Mouse (Mus musculus) heart, embryonic 10.5 days (tissue): ENCODE measurements around the gene Tbc1d10a. TPM values are rescaled to one million over a fixed set of nuclear protein-coding genes. Genes with fewer than 3 reads are reported as not detected.
A peak's percentile ranks its signal among the peaks of the same experiment; 100 is the strongest.

Experiments
- DNase-seq: peaks from one replicate; pipeline ENCODE4 v3.0.0-alpha.2; 2017; ENCODE audit warnings: low spot score
- H3K27ac ChIP-seq: fragments of 300-500 bp; sonication (generic); 2 replicates; pipeline ENCODE4 v1.5.1; 2016; ENCODE audit warnings: mild to moderate bottlenecking
- H3K27me3 ChIP-seq: fragments of 300-500 bp; sonication (generic); 2 replicates; pipeline ENCODE4 v1.6.1; 2016; ENCODE audit warnings: mild to moderate bottlenecking; ENCODE audit not compliant: poor library complexity, insufficient read depth, severe bottlenecking
- H3K36me3 ChIP-seq: fragments of 300-500 bp; sonication (generic); 2 replicates; pipeline ENCODE4 v1.6.1; 2016; ENCODE audit warnings: mild to moderate bottlenecking, moderate library complexity
- H3K4me1 ChIP-seq: fragments of 300-500 bp; sonication (generic); 2 replicates; pipeline ENCODE4 v1.6.1; 2016; ENCODE audit warnings: mild to moderate bottlenecking
- H3K4me3 ChIP-seq: fragments of 300-500 bp; sonication (generic); 2 replicates; pipeline ENCODE4 v1.5.1; 2016; ENCODE audit warnings: mild to moderate bottlenecking, moderate library complexity
- H3K9me3 ChIP-seq: fragments of 300-500 bp; sonication (generic); 2 replicates; pipeline ENCODE4 v1.6.1; 2016; ENCODE audit warnings: mild to moderate bottlenecking, moderate library complexity
- WGBS: fragments of 180-500 bp; shearing (Covaris S2); methylation state at CpG from one replicate; pipeline ENCODE4 v1.1.7; 2016; 5-methylcytosine and 5-hydroxymethylcytosine counted together
- microRNA-seq: library from miRNA; unstranded; fragments of <30 nt; microRNA quantifications from one replicate; pipeline ENCODE4, GENCODE M21; 2017
- polyA plus RNA-seq: library from polyadenylated mRNA; unstranded; fragments of >200 nt; fragmentation: Nextera tagmentation; extraction: Ambion mirVana; gene quantifications from 2 replicates; pipeline ENCODE4 v1.2.1, GENCODE M21; 2016

The Tbc1d10a gene
- polyA plus RNA-seq, 1 experiment from 2014 or later, result 22.0 TPM

DNA sequence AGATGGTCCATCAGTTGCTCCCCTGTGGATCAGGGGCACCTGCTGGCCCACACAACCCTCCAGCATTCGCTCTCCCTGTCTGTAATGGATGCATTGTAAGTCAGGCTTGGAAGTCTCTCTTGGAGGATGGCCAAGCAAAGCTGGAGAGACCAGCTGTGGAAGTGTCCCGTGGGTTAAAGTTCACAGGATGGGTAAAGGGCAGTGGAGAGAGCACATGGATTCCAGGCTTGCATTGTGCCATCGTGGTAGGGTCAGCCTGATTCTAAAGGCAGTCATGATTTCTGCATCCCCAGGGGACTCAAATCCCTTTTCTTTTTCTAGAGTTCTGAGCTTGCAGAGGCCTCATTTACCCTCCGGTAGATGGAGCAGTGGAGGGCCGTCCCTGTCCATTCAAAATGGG lies 71.2 kb downstream of the Tbc1d10a start:
- Histone ChIP-seq H3K27me3 (peaks cover 12% of the 10 kb centered on the region), H3K4me1 (peaks cover 29% of the 10 kb centered on the region), H3K36me3 (no peaks in the 10 kb centered on the region), H3K4me3 (no peak overlapping the region), H3K9me3 (no peaks in the 10 kb centered on the region), H3K27ac (no peak overlapping the region)
- DNase-seq, result no peak
- 68% methylated on average over 5 of the region's 5 CpGs for WGBS

DNA sequence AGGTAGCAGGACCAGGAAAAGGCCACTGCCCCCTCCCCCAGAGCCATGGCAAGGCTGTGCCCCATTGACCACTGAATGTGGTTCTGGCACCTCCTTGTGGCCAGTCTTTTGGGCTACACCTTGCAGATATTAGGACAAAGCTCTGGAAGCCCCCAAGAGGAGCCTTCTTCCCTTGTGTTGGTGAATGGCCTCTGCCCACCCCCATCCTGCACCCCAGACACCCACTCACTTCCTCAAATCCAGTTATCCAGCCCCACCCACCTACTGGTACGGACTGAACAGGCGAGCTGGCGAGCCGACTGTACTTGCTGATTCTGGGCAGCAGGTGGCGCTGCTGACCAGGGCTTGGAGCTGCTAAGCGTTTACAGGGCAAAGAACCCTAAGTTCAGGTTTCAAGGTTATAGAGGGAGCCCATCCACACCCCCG lies 72.1 kb downstream of the Tbc1d10a start:
- peaks cover 39% of the 10 kb centered on the region for H3K4me1 ChIP-seq
- H3K27me3 ChIP-seq, result peaks cover 21% of the 10 kb centered on the region
- peak overlapping the region; percentile 49 for H3K27ac ChIP-seq
- no peaks in the 10 kb centered on the region for H3K36me3 ChIP-seq
- H3K4me3 ChIP-seq, result peak overlapping the region; percentile 40
- under 1% methylated on average over 7 of the region's 7 CpGs for WGBS
- DNase-seq, result peak; percentile 88
- H3K9me3 ChIP-seq, result no peaks in the 10 kb centered on the region

DNA sequence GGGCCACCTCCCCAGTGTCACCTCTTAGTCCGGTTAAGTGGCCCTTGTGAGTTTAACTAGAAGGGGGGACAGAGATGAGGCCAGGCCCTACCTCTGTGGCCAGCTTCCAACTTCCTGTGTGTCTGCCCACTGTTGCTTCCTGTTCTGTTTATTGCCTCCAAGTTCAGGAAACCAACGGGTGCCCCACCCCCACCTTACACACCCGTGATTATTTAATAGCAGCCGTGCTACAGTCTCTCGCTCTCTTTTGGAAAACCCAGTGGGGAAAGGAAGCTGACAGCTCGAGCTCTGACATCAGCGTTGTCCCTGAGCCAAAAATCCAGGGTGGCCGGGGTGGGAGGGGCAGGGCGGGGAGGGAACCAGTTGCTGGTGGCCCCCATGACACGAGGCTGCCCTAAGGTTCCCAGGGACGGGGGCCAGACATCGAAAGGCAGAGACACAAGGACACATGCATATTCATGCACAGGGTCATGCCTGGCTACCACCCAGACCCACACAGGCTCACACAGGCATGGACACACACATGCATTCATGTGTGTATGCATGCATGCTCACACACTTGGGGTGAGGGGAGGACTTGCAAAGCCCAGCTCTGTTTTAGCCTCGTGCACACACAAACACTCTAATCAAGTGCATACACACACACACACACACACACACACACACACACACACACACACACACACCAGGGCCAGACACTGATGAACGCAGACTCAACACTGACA lies 74.0 kb downstream of the Tbc1d10a start:
- Histone ChIP-seq H3K4me1 (peaks cover 50% of the 10 kb centered on the region), H3K27ac (peak overlapping the region; percentile 56), H3K9me3 (no peaks in the 10 kb centered on the region), H3K36me3 (no peaks in the 10 kb centered on the region), H3K4me3 (no peak overlapping the region), H3K27me3 (peaks cover 41% of the 10 kb centered on the region)
- 66% methylated on average over 14 of the region's 14 CpGs for WGBS
- no peak for DNase-seq

DNA sequence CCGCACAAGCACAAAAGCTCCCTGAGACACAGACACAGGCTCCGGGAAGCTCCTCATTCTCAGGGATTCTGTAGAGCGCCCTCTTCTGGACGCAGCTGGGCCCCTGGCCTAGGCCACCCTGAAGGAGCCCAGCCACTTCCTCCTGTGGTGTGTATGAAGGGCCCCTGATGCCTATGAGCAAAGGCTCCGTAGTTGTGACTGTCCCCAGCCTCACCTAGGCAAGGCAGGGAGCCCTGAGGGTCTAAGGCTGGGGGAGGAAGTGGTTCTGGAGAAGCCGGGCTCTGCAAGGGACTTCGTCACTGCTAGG lies 74.6 kb downstream of the Tbc1d10a start:
- no peak for DNase-seq
- Histone ChIP-seq H3K27me3 (peaks cover 46% of the 10 kb centered on the region), H3K4me1 (peaks cover 50% of the 10 kb centered on the region), H3K36me3 (no peaks in the 10 kb centered on the region), H3K4me3 (no peak overlapping the region), H3K9me3 (no peaks in the 10 kb centered on the region), H3K27ac (peak overlapping the region; percentile 56)
- 50% methylated on average over 7 of the region's 7 CpGs for WGBS

DNA sequence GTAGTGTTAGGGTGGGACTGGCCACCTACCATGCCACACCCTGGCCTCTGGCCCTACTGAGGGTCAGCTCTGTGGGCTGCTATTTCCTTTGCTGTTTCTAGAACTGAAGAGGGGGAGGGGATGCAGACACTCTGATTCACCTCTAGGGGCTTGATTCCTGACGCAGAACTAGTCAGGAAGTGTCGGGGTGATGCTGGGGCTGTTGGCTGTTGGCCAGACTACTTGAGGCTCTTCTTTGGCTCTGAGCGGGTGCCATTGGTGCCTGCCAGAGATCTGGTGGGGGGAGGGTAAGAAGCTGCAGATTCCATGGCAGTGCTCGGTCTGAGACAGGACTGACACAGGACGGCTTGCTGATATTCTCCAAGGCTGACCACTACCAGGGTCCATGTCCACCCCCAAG lies 75.4 kb downstream of the Tbc1d10a start:
- Histone ChIP-seq H3K27ac (peak overlapping the region; percentile 59; the same call in 1 of the 2 replicates), H3K4me1 (peaks cover 56% of the 10 kb centered on the region), H3K27me3 (peaks cover 54% of the 10 kb centered on the region), H3K4me3 (no peak overlapping the region), H3K36me3 (no peaks in the 10 kb centered on the region), H3K9me3 (no peaks in the 10 kb centered on the region)
- DNase-seq, result no peak
- 15% methylated on average over 5 of the region's 5 CpGs for WGBS

DNA sequence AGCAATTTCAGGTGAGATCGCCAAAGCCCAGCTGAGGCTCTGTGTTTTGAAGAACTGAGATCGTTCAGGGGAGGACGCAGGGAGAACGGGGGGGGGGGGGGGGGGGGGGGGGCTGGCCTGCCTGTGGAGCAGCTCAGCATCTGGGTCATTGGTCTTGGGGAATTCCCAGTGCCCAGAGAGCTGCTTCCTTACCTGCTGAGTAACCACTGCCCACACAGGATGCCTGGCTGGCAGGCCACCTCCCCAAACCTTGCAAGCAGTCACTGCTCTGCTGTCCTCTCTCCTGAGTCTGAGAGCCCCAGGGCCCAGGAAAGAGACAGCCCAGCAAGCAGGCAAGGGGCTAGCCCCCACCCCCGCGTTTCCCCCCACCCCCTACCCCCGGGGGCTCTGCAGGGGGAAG lies 76.3 kb downstream of the Tbc1d10a start:
- Histone ChIP-seq H3K9me3 (no peaks in the 10 kb centered on the region), H3K4me1 (peaks cover 63% of the 10 kb centered on the region), H3K27ac (0 out of 2 replicates have a peak overlapping the region, but pooled peaks have one; percentile 56), H3K36me3 (no peaks in the 10 kb centered on the region), H3K4me3 (no peak overlapping the region), H3K27me3 (peaks cover 63% of the 10 kb centered on the region)
- DNase-seq, result no peak
- 25% methylated on average over 7 of the region's 7 CpGs for WGBS

DNA sequence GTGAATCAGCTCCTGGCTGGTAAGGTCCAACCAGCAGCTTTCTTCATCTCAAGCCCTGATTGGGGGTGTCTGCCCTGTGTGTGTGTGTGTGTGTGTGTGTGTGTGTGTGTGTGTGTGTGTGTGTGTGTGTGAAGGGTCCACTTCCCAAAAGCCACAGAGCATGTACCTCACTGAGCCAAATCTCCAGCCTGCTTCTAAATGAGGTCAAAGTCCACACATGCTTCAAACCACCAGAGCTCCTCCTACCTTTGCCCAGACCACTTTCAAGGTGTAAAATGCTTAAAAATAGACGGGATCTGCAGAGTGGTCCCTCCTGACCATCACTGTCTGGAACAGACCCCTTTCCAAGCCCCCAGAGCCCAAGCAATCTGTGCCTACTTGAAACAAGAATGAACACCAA lies 76.7 kb downstream of the Tbc1d10a start:
- no peak for DNase-seq
- peaks cover 63% of the 10 kb centered on the region for H3K4me1 ChIP-seq
- 43% methylated on average over 1 of the region's 1 CpGs for WGBS
- no peaks in the 10 kb centered on the region for H3K9me3 ChIP-seq
- peaks cover 68% of the 10 kb centered on the region for H3K27me3 ChIP-seq
- no peaks in the 10 kb centered on the region for H3K36me3 ChIP-seq
- H3K27ac ChIP-seq, result 0 out of 2 replicates have a peak overlapping the region, but pooled peaks have one; percentile 56
- H3K4me3 ChIP-seq, result no peak overlapping the region

DNA sequence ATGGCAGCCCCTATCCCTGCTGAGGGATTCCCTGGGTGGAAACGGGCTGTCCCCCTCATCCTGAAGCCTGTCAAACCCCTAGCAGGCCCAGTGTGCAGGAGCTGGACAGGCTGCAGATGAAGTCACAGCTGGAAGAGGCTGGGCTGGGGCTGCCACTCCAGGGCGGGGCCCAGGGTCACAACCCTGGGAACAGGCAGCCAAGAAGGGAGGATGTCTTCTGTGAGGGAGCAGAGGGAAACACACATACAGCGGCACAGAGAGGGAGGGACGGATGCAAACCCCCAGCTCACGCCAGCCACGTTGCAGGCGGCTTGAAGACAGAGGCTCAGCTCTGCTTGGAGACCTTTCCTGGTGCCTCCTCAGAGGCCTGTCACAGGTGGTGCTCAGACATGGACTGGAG lies 77.5 kb downstream of the Tbc1d10a start:
- peaks cover 59% of the 10 kb centered on the region for H3K4me1 ChIP-seq
- no peaks in the 10 kb centered on the region for H3K36me3 ChIP-seq
- no peak overlapping the region for H3K27ac ChIP-seq
- peaks cover 75% of the 10 kb centered on the region for H3K27me3 ChIP-seq
- H3K9me3 ChIP-seq, result no peaks in the 10 kb centered on the region
- WGBS, result 69% methylated on average over 7 of the region's 7 CpGs
- DNase-seq, result no peak
- no peak overlapping the region for H3K4me3 ChIP-seq

Small RNA genes within 50 kb of the gene (microRNA-seq; reads per million reads assigned to microRNA genes)
- 5.8 reads per million, percentile 18 among the genes with 10 or more reads in this experiment for gene Mir3060

Other genes with a start within 250 kb of the Tbc1d10a start
- gene Pes1, start 222.8 kb upstream of the Tbc1d10a start, polyA plus RNA-seq, result 65.9 and 80.1 TPM in 2 replicates
- gene 4930556J24Rik, start 210.0 kb upstream of the Tbc1d10a start, polyA plus RNA-seq, result 0.15 TPM in 1 of 2 replicates, not detected in the other
- gene Gal3st1, start 203.2 kb upstream of the Tbc1d10a start, polyA plus RNA-seq, result 0.32 and 0.73 TPM in 2 replicates
- 0.07 and 0.50 TPM in 2 replicates for gene Sec14l4, start 155.3 kb upstream of the Tbc1d10a start, polyA plus RNA-seq
- not detected in 2 replicates for gene Sec14l3, start 121.9 kb upstream of the Tbc1d10a start, polyA plus RNA-seq
- gene Mtfp1, start 91.3 kb upstream of the Tbc1d10a start, polyA plus RNA-seq, result 25.7 and 26.0 TPM in 2 replicates
- 0.94 and 2.1 TPM in 2 replicates for gene Sec14l2, start 63.4 kb upstream of the Tbc1d10a start, polyA plus RNA-seq
- 16.4 and 17.1 TPM in 2 replicates for gene Rnf215, start 51.6 kb upstream of the Tbc1d10a start, polyA plus RNA-seq
- gene Ccdc157, start 26.5 kb upstream of the Tbc1d10a start, polyA plus RNA-seq, result 3.8 and 4.2 TPM in 2 replicates
- 52.7 and 68.6 TPM in 2 replicates for gene Sf3a1, start 26.4 kb upstream of the Tbc1d10a start, polyA plus RNA-seq
- 1.5 and 1.7 TPM in 2 replicates for gene Castor1, start 31.4 kb downstream of the Tbc1d10a start, polyA plus RNA-seq
- 0.05 and 0.06 TPM in 2 replicates for gene Osm, start 49.6 kb downstream of the Tbc1d10a start, polyA plus RNA-seq
- 0.11 and 0.21 TPM in 2 replicates for gene Lif, start 70.8 kb downstream of the Tbc1d10a start, polyA plus RNA-seq